Mouse (Mus musculus): Measurements from ENCODE around the gene Ptchd4. TPM values are rescaled to one million over a fixed set of nuclear protein-coding genes. Genes with fewer than 3 reads are reported as not detected.

The Ptchd4 gene
- total RNA-seq, 2 experiments from 2014 or later = 8.6 to 9.9 TPM

DNA sequence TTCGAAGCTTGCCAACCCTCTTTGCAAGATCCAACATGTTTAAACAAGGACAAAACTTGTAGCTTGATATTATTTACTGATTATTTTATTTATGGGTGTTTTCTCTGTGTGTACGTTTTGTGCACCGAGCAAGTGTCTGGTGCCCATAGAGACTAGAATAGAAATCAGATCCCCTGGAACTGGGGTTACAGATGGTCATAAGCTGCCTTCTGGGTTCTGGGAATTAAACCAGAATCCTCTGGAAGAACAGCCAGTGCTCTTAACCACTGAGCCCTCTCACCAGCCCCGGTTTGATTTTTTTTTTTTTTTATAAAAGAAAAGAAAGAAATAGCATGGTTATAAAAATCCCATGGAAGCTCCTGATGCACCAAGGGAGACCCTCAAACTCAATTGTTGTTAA lies 59.1 kb downstream of the Ptchd4 start:
- no peak for DNase-seq (ENCODE audit: extremely low spot score in 1 of 2, low spot score in 2 of 2)
- intact Hi-C loops (cut with DNase I) = no loop called here

DNA sequence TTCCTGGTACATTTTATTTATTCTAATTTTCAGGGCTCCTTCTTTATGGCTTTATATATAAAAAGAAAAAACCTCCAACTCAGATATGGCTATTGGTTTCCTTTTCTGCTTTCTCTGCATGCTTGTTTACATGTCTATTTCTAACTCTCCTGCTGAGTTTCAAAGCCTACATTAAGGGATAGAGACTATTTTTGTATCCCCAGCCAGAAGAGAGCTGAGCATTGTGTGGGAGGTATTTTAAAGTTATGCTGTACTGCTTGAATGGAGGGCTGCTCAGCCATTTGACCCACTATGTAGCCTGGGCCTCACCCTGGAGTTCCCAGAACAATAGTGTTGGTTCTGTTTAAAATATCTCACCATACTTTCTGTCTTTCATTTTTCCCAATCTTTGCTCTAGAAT lies 77.3 kb downstream of the Ptchd4 start:
- intact Hi-C loops (cut with DNase I) = no loop called here
- DNase-seq (ENCODE audit: extremely low spot score in 1 of 2, low spot score in 2 of 2) = no peak

DNA sequence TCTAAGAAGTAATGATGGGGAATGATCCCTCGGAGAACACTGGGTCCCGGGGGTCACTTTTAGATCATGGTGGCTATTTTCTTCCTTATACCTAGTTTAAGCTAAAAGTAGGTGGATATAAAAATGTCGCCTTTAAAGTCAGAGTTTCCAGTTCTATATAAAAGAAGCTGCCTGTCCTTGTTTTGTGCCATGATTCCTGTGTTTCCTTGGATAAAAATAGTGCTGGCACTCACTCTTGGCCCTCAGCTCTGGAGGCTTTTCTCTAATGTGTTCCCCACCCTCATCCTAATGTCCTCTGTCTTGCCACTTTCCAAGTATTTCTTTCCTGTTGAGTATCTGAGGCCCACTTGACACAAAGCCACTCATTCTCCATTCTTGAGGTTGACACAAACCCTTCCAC lies 79.6 kb downstream of the Ptchd4 start:
- intact Hi-C loops (cut with DNase I) = no loop called here
- DNase-seq (ENCODE audit: extremely low spot score in 1 of 2, low spot score in 2 of 2) = no peak

GRCm38 (mm10) chr17:42418449-42418848 lies 102.7 kb downstream of the Ptchd4 start:
- intact Hi-C loops (cut with DNase I) = no loop called here
- no peak for DNase-seq (ENCODE audit: extremely low spot score in 1 of 2, low spot score in 2 of 2)

DNA sequence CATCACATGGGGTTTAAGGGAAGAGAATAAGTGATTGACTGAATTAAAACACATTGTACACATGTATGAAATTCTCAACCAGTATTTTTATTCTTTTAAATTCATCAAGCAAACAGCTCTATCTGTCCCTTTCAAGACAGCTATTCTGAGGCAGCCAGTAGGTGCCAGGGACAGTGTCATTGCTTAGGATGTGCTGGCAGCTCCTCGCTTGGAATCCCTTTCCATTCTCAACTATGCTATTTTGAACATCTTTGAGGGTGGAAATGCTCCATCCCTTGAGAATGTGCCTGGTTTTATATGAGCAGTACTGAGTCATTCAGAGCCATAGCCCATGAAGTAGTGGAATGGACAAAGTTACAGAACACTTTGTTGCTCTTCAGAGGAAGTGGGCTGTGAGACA lies 112.2 kb downstream of the Ptchd4 start:
- no peak for DNase-seq (ENCODE audit: extremely low spot score in 1 of 2, low spot score in 2 of 2)
- intact Hi-C loops (cut with DNase I) = no loop called here

- intact Hi-C loops (cut with DNase I) = no loop called here
- DNase-seq (ENCODE audit: extremely low spot score in 1 of 2, low spot score in 2 of 2) = no peak
Measured at GRCm38 (mm10) chr17:42430380-42430779, 114.6 kb downstream of the Ptchd4 start.

DNA sequence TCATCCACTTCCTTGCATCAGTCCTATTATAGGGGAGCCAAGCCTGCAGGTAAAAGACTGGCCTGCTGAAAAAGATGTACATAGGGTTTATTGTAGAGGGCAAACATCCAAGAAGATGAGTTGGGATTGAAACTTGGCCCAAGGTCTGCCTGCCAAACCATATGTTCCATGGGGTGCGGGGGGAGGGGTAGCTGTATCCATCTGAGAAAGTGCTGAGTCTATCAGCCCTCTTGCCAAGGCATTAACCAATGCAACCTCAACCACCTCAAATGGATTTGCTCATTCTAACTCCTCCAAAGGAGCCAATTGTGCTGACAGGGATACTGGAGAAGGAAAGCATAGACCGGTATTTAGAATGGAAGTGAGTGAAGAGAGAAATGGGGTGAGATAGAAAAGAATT lies 136.5 kb downstream of the Ptchd4 start:
- intact Hi-C loops (cut with DNase I) = no loop called here

GRCm38 (mm10) chr17:42456441-42456840 lies 140.7 kb downstream of the Ptchd4 start:
- intact Hi-C loops (cut with DNase I) = no loop called here
- DNase-seq (ENCODE audit: extremely low spot score in 1 of 2, low spot score in 2 of 2) = no peak

More for the DNA sequence above, 136.5 kb downstream of the Ptchd4 start:
- no peak for DNase-seq (ENCODE audit: extremely low spot score in 1 of 2, low spot score in 2 of 2)

DNA sequence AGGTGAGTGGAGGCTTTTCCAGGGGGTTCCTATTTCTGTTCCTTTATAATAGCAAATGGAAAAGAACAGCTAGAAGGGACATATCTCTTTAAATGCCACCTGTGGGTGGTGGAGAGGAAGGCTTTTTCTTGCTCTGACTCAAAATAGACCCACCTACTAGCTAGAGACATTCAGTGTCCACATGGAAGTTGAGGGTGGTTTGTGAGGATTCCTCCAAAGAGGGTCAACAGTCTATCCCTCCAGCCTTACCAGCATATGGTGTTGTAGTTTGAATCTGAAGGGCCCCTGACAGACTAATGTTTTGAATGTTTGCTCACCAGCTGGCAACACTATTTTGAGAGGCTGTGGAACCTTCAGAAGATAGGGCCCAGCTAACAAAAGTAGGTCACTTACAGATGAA lies 147.0 kb downstream of the Ptchd4 start:
- no peak for DNase-seq (ENCODE audit: extremely low spot score in 1 of 2, low spot score in 2 of 2)
- intact Hi-C loops (cut with DNase I) = no loop called here

DNA sequence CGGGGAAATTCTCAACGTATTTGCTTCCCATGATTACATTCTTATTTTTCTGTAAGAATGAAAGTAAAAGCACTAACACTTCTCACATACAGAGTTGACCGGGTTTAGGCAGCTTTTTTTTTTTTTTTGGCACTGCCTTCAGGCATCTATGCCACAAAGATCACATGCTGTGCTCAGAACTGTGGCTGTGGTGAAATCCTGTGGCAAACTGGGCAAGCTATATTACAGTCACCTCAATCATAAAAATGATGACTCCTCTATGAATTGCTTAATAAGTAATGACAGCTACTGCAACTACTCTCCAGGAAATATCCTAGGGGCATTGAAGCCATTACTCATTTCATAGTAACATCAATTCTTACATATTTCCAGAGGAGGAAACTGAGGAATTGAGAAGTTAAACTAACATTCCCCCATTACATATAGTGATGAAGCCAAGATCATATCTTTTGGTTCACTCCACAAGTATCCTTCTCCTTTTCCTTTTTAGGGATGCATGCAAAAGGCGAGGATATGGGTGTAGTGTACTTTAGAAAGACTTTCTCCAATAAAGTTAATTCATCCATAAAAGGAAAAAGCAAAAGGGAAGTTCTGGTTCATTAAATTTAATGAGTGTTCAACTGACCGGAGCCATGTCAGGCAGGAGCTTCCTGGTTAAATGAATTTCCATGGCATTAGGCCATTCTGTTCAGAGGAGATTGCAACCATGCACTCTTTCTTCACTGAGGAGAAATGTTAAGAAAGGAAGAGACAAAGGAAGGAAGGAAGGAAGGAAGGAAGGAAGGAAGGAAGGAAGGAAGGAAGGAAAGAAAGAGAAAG lies 164.6 kb downstream of the Ptchd4 start:
- no peak for DNase-seq (ENCODE audit: extremely low spot score in 1 of 2, low spot score in 2 of 2)
- intact Hi-C loops (cut with DNase I) = no loop called here

GRCm38 (mm10) chr17:42509356-42510262 lies 193.9 kb downstream of the Ptchd4 start:
- intact Hi-C loops (cut with DNase I) = no loop called here
- no peak for DNase-seq (ENCODE audit: extremely low spot score in 1 of 2, low spot score in 2 of 2)

DNA sequence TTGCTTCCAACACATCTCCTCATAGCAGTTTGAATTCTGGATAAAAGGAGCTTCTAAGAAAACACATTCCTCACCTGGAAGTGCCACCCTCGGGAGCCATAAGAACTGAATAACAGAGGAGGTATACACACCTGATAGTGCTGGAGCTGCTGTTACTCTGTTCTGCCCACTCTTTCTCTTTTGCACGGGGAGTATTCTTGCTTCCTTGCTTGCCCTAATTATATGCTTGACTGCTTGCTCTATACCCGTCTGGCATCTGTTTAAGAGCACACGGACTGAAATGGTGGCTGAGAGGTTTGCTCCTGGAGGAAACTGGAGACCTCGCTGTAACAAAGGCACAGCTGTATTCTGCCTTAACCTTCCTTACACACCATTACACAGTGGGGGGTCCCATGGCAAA lies 214.4 kb downstream of the Ptchd4 start:
- DNase-seq (ENCODE audit: extremely low spot score in 1 of 2, low spot score in 2 of 2) = no peak
- intact Hi-C loops (cut with DNase I) = no loop called here

- DNase-seq (ENCODE audit: extremely low spot score in 1 of 2, low spot score in 2 of 2) = peak in 1 of 2 experiments; percentile 9
- intact Hi-C loops (cut with DNase I) = no loop called here
Measured at GRCm38 (mm10) chr17:42549578-42549977, 233.8 kb downstream of the Ptchd4 start.

Measured in left cerebral cortex, postnatal 10 days (tissue).